Mouse (Mus musculus) liver, embryonic 11.5 days (tissue): ENCODE measurements at regions not wholly inside any gene's neighbourhood (a gene's known extent, or its start where the extent isn't known, plus 50 kb on each side); places are given as distances from the start of the nearest gene placed in this dataset.

Experiments used
- ATAC-seq: fragments of 200-750 bp; cut with Nextera tagmentation; replicated peaks from 2 replicates; pipeline ENCODE4 v1.8.0; 2017; ENCODE audit warnings: moderate number of reproducible peaks, mild to moderate bottlenecking, moderate TSS enrichment, moderate library complexity; ENCODE audit not compliant: low FRiP score
- DNase-seq: peaks from one replicate; pipeline ENCODE4 v3.0.0-alpha.2; 2017; ENCODE audit warnings: low spot score
- H3K27ac ChIP-seq: fragments of 300-500 bp; sonication (generic); 2 replicates; pipeline ENCODE4 v1.5.1; 2014; ENCODE audit warnings: mild to moderate bottlenecking, low read depth, low read length, control low read depth
- H3K27me3 ChIP-seq: fragments of 300-500 bp; sonication (generic); replicated peaks from 2 replicates; pipeline ENCODE4 v1.6.1; 2014; ENCODE audit warnings: low read length, mixed read lengths; ENCODE audit not compliant: control insufficient read depth, insufficient read depth
- H3K36me3 ChIP-seq: fragments of 300-500 bp; sonication (generic); 2 replicates; pipeline ENCODE4 v1.6.1; 2014; ENCODE audit warnings: mild to moderate bottlenecking, low read length, moderate library complexity, mixed read lengths; ENCODE audit not compliant: control insufficient read depth, insufficient read depth
- H3K4me1 ChIP-seq: fragments of 300-500 bp; sonication (generic); replicated peaks from 2 replicates; pipeline ENCODE4 v1.6.1; 2014; ENCODE audit warnings: low read length, mixed read lengths; ENCODE audit not compliant: control insufficient read depth, insufficient read depth
- H3K4me2 ChIP-seq: fragments of 300-500 bp; sonication (generic); 2 replicates; pipeline ENCODE4 v1.6.1; 2014; ENCODE audit warnings: mild to moderate bottlenecking, control low read depth, moderate library complexity
- H3K4me3 ChIP-seq: fragments of 300-500 bp; sonication (generic); 2 replicates; pipeline ENCODE4 v1.5.1; 2014; ENCODE audit warnings: low read depth, low read length, control low read depth
- H3K9ac ChIP-seq: fragments of 300-500 bp; sonication (generic); 2 replicates; pipeline ENCODE4 v1.6.1; 2014; ENCODE audit warnings: low read depth, low read length, control low read depth
- H3K9me3 ChIP-seq: fragments of 300-500 bp; sonication (generic); 2 replicates; pipeline ENCODE4 v1.6.1; 2016; ENCODE audit warnings: low read length, inconsistent platforms, mixed read lengths; ENCODE audit not compliant: control insufficient read depth
- WGBS: fragments of 180-500 bp; shearing (Covaris S2); extraction: QIAGEN DNeasy Blood & Tissue Kit; methylation state at CpG from one replicate; pipeline ENCODE4 v1.1.7; 2014; 5-methylcytosine and 5-hydroxymethylcytosine counted together

- ATAC-seq = no peak
- Histone ChIP-seq H3K4me3 (no peak overlapping the region), H3K4me2 (no peak overlapping the region), H3K9me3 (no peaks in the 10 kb centered on the region), H3K36me3 (no peaks in the 10 kb centered on the region), H3K27me3 (no peaks in the 10 kb centered on the region), H3K4me1 (no peaks in the 10 kb centered on the region), H3K27ac (no peak overlapping the region), H3K9ac (no peak overlapping the region)
- WGBS = 62% methylated on average over 3 of the region's 3 CpGs
- no peak for DNase-seq
These were observed 156.2 kb upstream of the Egflam start for GRCm38 (mm10) chr15:7554433-7554832.

- H3K9ac ChIP-seq = no peak overlapping the region
- no peak overlapping the region for H3K4me3 ChIP-seq
- no peaks in the 10 kb centered on the region for H3K27me3 ChIP-seq
- no peaks in the 10 kb centered on the region for H3K9me3 ChIP-seq
- ATAC-seq (no peak), DNase-seq (no peak)
- H3K27ac ChIP-seq = no peak overlapping the region
- H3K4me1 ChIP-seq = no peaks in the 10 kb centered on the region
- H3K36me3 ChIP-seq = no peaks in the 10 kb centered on the region
- no peak overlapping the region for H3K4me2 ChIP-seq
- WGBS = 87% methylated on average over 4 of the region's 4 CpGs
These were observed 165.1 kb upstream of the Egflam start for GRCm38 (mm10) chr15:7563279-7563678.

- Histone ChIP-seq H3K27ac (no peak overlapping the region), H3K4me2 (no peak overlapping the region), H3K9me3 (no peaks in the 10 kb centered on the region), H3K36me3 (no peaks in the 10 kb centered on the region), H3K4me1 (no peaks in the 10 kb centered on the region), H3K4me3 (no peak overlapping the region), H3K27me3 (no peaks in the 10 kb centered on the region), H3K9ac (no peak overlapping the region)
- no peak for DNase-seq
- no peak for ATAC-seq
- WGBS = 84% methylated on average over 9 of the region's 9 CpGs
These were observed 165.5 kb upstream of the Egflam start for GRCm38 (mm10) chr15:7563726-7564125.

- Histone ChIP-seq H3K9me3 (no peaks in the 10 kb centered on the region), H3K4me3 (no peak overlapping the region), H3K4me1 (no peaks in the 10 kb centered on the region), H3K4me2 (no peak overlapping the region), H3K9ac (no peak overlapping the region), H3K27me3 (no peaks in the 10 kb centered on the region), H3K36me3 (no peaks in the 10 kb centered on the region), H3K27ac (no peak overlapping the region)
- 94% methylated on average over 1 of the region's 1 CpGs for WGBS
- DNase-seq = no peak
- no peak for ATAC-seq
These were observed 174.0 kb upstream of the Egflam start for GRCm38 (mm10) chr15:7572221-7572620.

GRCm38 (mm10) chr15:7574264-7574663 lies 176.1 kb upstream of the Egflam start:
- no peak overlapping the region for H3K9ac ChIP-seq
- ATAC-seq (no peak), DNase-seq (no peak)
- H3K27ac ChIP-seq = no peak overlapping the region
- no peak overlapping the region for H3K4me2 ChIP-seq
- no peaks in the 10 kb centered on the region for H3K9me3 ChIP-seq
- 89% methylated on average over 3 of the region's 3 CpGs for WGBS
- H3K27me3 ChIP-seq = no peaks in the 10 kb centered on the region
- H3K4me3 ChIP-seq = no peak overlapping the region
- H3K4me1 ChIP-seq = no peaks in the 10 kb centered on the region
- H3K36me3 ChIP-seq = no peaks in the 10 kb centered on the region

GRCm38 (mm10) chr15:7574811-7575210 lies 176.6 kb upstream of the Egflam start:
- Histone ChIP-seq H3K4me2 (no peak overlapping the region), H3K4me1 (no peaks in the 10 kb centered on the region), H3K4me3 (no peak overlapping the region), H3K36me3 (no peaks in the 10 kb centered on the region), H3K27ac (no peak overlapping the region), H3K9ac (no peak overlapping the region), H3K27me3 (no peaks in the 10 kb centered on the region), H3K9me3 (no peaks in the 10 kb centered on the region)
- ATAC-seq = no peak
- 69% methylated on average over 2 of the region's 2 CpGs for WGBS
- DNase-seq = no peak

- WGBS = 46% methylated on average over 3 of the region's 3 CpGs
- DNase-seq = no peak
- Histone ChIP-seq H3K4me1 (no peaks in the 10 kb centered on the region), H3K27me3 (no peaks in the 10 kb centered on the region), H3K27ac (no peak overlapping the region), H3K36me3 (no peaks in the 10 kb centered on the region), H3K4me3 (no peak overlapping the region), H3K9me3 (no peaks in the 10 kb centered on the region), H3K9ac (no peak overlapping the region), H3K4me2 (no peak overlapping the region)
- no peak for ATAC-seq
These were observed 180.2 kb upstream of the Egflam start for GRCm38 (mm10) chr15:7578439-7578838.

GRCm38 (mm10) chr15:7587210-7587609 lies 189.0 kb upstream of the Egflam start:
- H3K4me1 ChIP-seq = no peaks in the 10 kb centered on the region
- H3K9me3 ChIP-seq = no peaks in the 10 kb centered on the region
- ATAC-seq = no peak
- H3K4me3 ChIP-seq = no peak overlapping the region
- no peak for DNase-seq
- no peaks in the 10 kb centered on the region for H3K27me3 ChIP-seq
- no peak overlapping the region for H3K9ac ChIP-seq
- H3K27ac ChIP-seq = no peak overlapping the region
- WGBS = 84% methylated on average over 3 of the region's 3 CpGs
- H3K36me3 ChIP-seq = no peaks in the 10 kb centered on the region
- H3K4me2 ChIP-seq = no peak overlapping the region

- Histone ChIP-seq H3K4me1 (no peaks in the 10 kb centered on the region), H3K4me2 (no peak overlapping the region), H3K9ac (no peak overlapping the region), H3K4me3 (no peak overlapping the region), H3K9me3 (no peaks in the 10 kb centered on the region), H3K36me3 (no peaks in the 10 kb centered on the region), H3K27ac (no peak overlapping the region), H3K27me3 (no peaks in the 10 kb centered on the region)
- no peak for DNase-seq
- no peak for ATAC-seq
These were observed 193.3 kb upstream of the Egflam start for GRCm38 (mm10) chr15:7591486-7591885.
